Mouse (Mus musculus) stomach, embryonic 15.5 days (tissue): ENCODE measurements at regions not wholly inside any gene's neighbourhood (a gene's known extent, or its start where the extent isn't known, plus 50 kb on each side); places are given as distances from the start of the nearest gene placed in this dataset.

Source experiments
- ATAC-seq: fragments of 200-750 bp; cut with Nextera tagmentation; 2 replicates; pipeline ENCODE4 v1.8.0; 2017; ENCODE audit warnings: low read depth, moderate number of reproducible peaks, moderate TSS enrichment; ENCODE audit not compliant: insufficient read depth, low FRiP score
- H3K27ac ChIP-seq: fragments of 300-500 bp; sonication (generic); 2 replicates; pipeline ENCODE4 v1.5.1; 2015; ENCODE audit warnings: mild to moderate bottlenecking, inconsistent platforms
- H3K27me3 ChIP-seq: fragments of 300-500 bp; sonication (generic); replicated peaks from 2 replicates; pipeline ENCODE4 v1.6.1; 2015; ENCODE audit warnings: inconsistent platforms
- H3K36me3 ChIP-seq: fragments of 300-500 bp; sonication (generic); 2 replicates; pipeline ENCODE4 v1.6.1; 2015; ENCODE audit warnings: inconsistent platforms
- H3K4me1 ChIP-seq: fragments of 300-500 bp; sonication (generic); 2 replicates; pipeline ENCODE4 v1.6.1; 2015; ENCODE audit warnings: inconsistent platforms
- H3K4me2 ChIP-seq: fragments of 300-500 bp; sonication (generic); 2 replicates; pipeline ENCODE4 v1.6.1; 2015; ENCODE audit warnings: mild to moderate bottlenecking, inconsistent platforms
- H3K4me3 ChIP-seq: fragments of 300-500 bp; sonication (generic); replicated peaks from 2 replicates; pipeline ENCODE4 v1.5.1; 2015; ENCODE audit warnings: inconsistent platforms
- H3K9ac ChIP-seq: fragments of 300-500 bp; sonication (generic); 2 replicates; pipeline ENCODE4 v1.6.1; 2015; ENCODE audit warnings: inconsistent platforms
- H3K9me3 ChIP-seq: fragments of 300-500 bp; sonication (generic); 2 replicates; pipeline ENCODE4 v1.6.1; 2016; ENCODE audit warnings: inconsistent platforms
- WGBS: fragments of 180-500 bp; shearing (Covaris S2); methylation state at CpG from one replicate; pipeline ENCODE4 v1.1.7; 2015; 5-methylcytosine and 5-hydroxymethylcytosine counted together

- no peak for ATAC-seq
Measured at GRCm38 (mm10) chr13:99723237-99723981, 177.5 kb downstream of the Cartpt start.

GRCm38 (mm10) chr13:99720566-99720965, 180.3 kb downstream of the Cartpt start:
- Histone ChIP-seq H3K27me3 (no peaks in the 10 kb centered on the region), H3K4me1 (no peaks in the 10 kb centered on the region), H3K4me2 (no peak overlapping the region), H3K27ac (no peak overlapping the region), H3K9me3 (no peaks in the 10 kb centered on the region), H3K9ac (no peak overlapping the region), H3K4me3 (no peak overlapping the region), H3K36me3 (no peaks in the 10 kb centered on the region)
- no peak for ATAC-seq
- whole genome bisulfite sequencing: 83% methylated on average over 3 of the region's 3 CpGs

More at GRCm38 (mm10) chr13:99723237-99723981, 177.5 kb downstream of the Cartpt start:
- Histone ChIP-seq H3K36me3 (no peaks in the 10 kb centered on the region), H3K9me3 (no peaks in the 10 kb centered on the region), H3K4me1 (no peaks in the 10 kb centered on the region), H3K9ac (no peak overlapping the region), H3K27ac (no peak overlapping the region), H3K27me3 (no peaks in the 10 kb centered on the region), H3K4me3 (no peak overlapping the region), H3K4me2 (no peak overlapping the region)
- 70% methylated on average over 5 of the region's 5 CpGs for WGBS

GRCm38 (mm10) chr13:99696559-99696890, 180.2 kb upstream of the Map1b start:
- ATAC-seq: no peak
- no peak overlapping the region for H3K4me2 ChIP-seq
- H3K27me3 ChIP-seq: no peaks in the 10 kb centered on the region
- no peaks in the 10 kb centered on the region for H3K4me1 ChIP-seq
- 41% methylated on average over 3 of the region's 3 CpGs for WGBS
- H3K36me3 ChIP-seq: no peaks in the 10 kb centered on the region
- no peak overlapping the region for H3K27ac ChIP-seq
- no peak overlapping the region for H3K4me3 ChIP-seq
- H3K9me3 ChIP-seq: no peaks in the 10 kb centered on the region
- no peak overlapping the region for H3K9ac ChIP-seq

GRCm38 (mm10) chr13:99695874-99696558, 179.7 kb upstream of the Map1b start:
- Histone ChIP-seq H3K4me1 (no peaks in the 10 kb centered on the region), H3K36me3 (no peaks in the 10 kb centered on the region), H3K9me3 (no peaks in the 10 kb centered on the region), H3K9ac (no peak overlapping the region), H3K27ac (no peak overlapping the region), H3K4me2 (no peak overlapping the region), H3K4me3 (no peak overlapping the region), H3K27me3 (no peaks in the 10 kb centered on the region)
- 61% methylated on average over 7 of the region's 7 CpGs for WGBS
- no peak for ATAC-seq

GRCm38 (mm10) chr13:99679934-99680333, 163.6 kb upstream of the Map1b start:
- H3K36me3 ChIP-seq: no peaks in the 10 kb centered on the region
- H3K27ac ChIP-seq: no peak overlapping the region
- 76% methylated on average over 3 of the region's 3 CpGs for WGBS
- ATAC-seq: no peak
- H3K27me3 ChIP-seq: no peaks in the 10 kb centered on the region
- no peak overlapping the region for H3K4me3 ChIP-seq
- no peak overlapping the region for H3K9ac ChIP-seq
- no peaks in the 10 kb centered on the region for H3K9me3 ChIP-seq
- H3K4me2 ChIP-seq: no peak overlapping the region
- H3K4me1 ChIP-seq: no peaks in the 10 kb centered on the region

GRCm38 (mm10) chr13:99679430-99679829, 163.1 kb upstream of the Map1b start:
- H3K4me1 ChIP-seq: no peaks in the 10 kb centered on the region
- ATAC-seq: no peak
- H3K4me2 ChIP-seq: no peak overlapping the region
- no peak overlapping the region for H3K4me3 ChIP-seq
- H3K27me3 ChIP-seq: no peaks in the 10 kb centered on the region
- H3K27ac ChIP-seq: no peak overlapping the region
- no peaks in the 10 kb centered on the region for H3K9me3 ChIP-seq
- H3K9ac ChIP-seq: no peak overlapping the region
- 27% methylated on average over 2 of the region's 2 CpGs for WGBS
- no peaks in the 10 kb centered on the region for H3K36me3 ChIP-seq

GRCm38 (mm10) chr13:99676393-99676792, 160.1 kb upstream of the Map1b start:
- H3K27ac ChIP-seq: no peak overlapping the region
- H3K4me3 ChIP-seq: no peak overlapping the region
- ATAC-seq: no peak
- H3K4me2 ChIP-seq: no peak overlapping the region
- no peaks in the 10 kb centered on the region for H3K36me3 ChIP-seq
- H3K9ac ChIP-seq: no peak overlapping the region
- no peaks in the 10 kb centered on the region for H3K4me1 ChIP-seq
- H3K9me3 ChIP-seq: no peaks in the 10 kb centered on the region
- 8% methylated on average over 1 of the region's 1 CpGs for WGBS
- H3K27me3 ChIP-seq: no peaks in the 10 kb centered on the region

GRCm38 (mm10) chr13:99675951-99676350, 159.6 kb upstream of the Map1b start:
- Histone ChIP-seq H3K4me3 (no peak overlapping the region), H3K36me3 (no peaks in the 10 kb centered on the region), H3K4me1 (no peaks in the 10 kb centered on the region), H3K27me3 (no peaks in the 10 kb centered on the region), H3K27ac (no peak overlapping the region), H3K4me2 (no peak overlapping the region), H3K9me3 (no peaks in the 10 kb centered on the region), H3K9ac (no peak overlapping the region)
- ATAC-seq: no peak
- WGBS: 63% methylated on average over 5 of the region's 5 CpGs

- no peaks in the 10 kb centered on the region for H3K4me1 ChIP-seq
- H3K9me3 ChIP-seq: no peaks in the 10 kb centered on the region
- H3K36me3 ChIP-seq: no peaks in the 10 kb centered on the region
- ATAC-seq: no peak
- no peak overlapping the region for H3K27ac ChIP-seq
- H3K27me3 ChIP-seq: no peaks in the 10 kb centered on the region
- H3K9ac ChIP-seq: no peak overlapping the region
- no peak overlapping the region for H3K4me3 ChIP-seq
- H3K4me2 ChIP-seq: no peak overlapping the region
- WGBS: 68% methylated on average over 1 of the region's 1 CpGs
Measured at GRCm38 (mm10) chr13:99672714-99673113, 156.4 kb upstream of the Map1b start.

- no peaks in the 10 kb centered on the region for H3K4me1 ChIP-seq
Measured at GRCm38 (mm10) chr13:99671747-99672146, 155.4 kb upstream of the Map1b start.

GRCm38 (mm10) chr13:99669987-99670534, 153.7 kb upstream of the Map1b start:
- Histone ChIP-seq H3K27ac (no peak overlapping the region), H3K27me3 (no peaks in the 10 kb centered on the region), H3K4me2 (no peak overlapping the region), H3K36me3 (no peaks in the 10 kb centered on the region), H3K9me3 (no peaks in the 10 kb centered on the region), H3K9ac (no peak overlapping the region), H3K4me3 (no peak overlapping the region), H3K4me1 (no peaks in the 10 kb centered on the region)
- no peak for ATAC-seq
- 79% methylated on average over 8 of the region's 8 CpGs for WGBS

More at GRCm38 (mm10) chr13:99671747-99672146, 155.4 kb upstream of the Map1b start:
- Histone ChIP-seq H3K4me2 (no peak overlapping the region), H3K27ac (no peak overlapping the region), H3K9ac (no peak overlapping the region), H3K27me3 (no peaks in the 10 kb centered on the region), H3K9me3 (no peaks in the 10 kb centered on the region), H3K36me3 (no peaks in the 10 kb centered on the region), H3K4me3 (no peak overlapping the region)
- ATAC-seq: no peak
- WGBS: 57% methylated on average over 10 of the region's 10 CpGs

- Histone ChIP-seq H3K9me3 (no peaks in the 10 kb centered on the region), H3K36me3 (no peaks in the 10 kb centered on the region), H3K4me1 (no peaks in the 10 kb centered on the region), H3K27me3 (no peaks in the 10 kb centered on the region), H3K27ac (no peak overlapping the region), H3K4me3 (no peak overlapping the region), H3K9ac (no peak overlapping the region), H3K4me2 (no peak overlapping the region)
- no peak for ATAC-seq
- WGBS: 75% methylated on average over 8 of the region's 8 CpGs
Measured at GRCm38 (mm10) chr13:99668613-99669012, 152.3 kb upstream of the Map1b start.
